Mouse (Mus musculus) bone marrow macrophage, adult 2 months (primary cell): ENCODE measurements around the gene Coq2.

Experiments
- CTCF ChIP-seq: IDR thresholded peaks from 2 replicates; pipeline ENCODE4 v1.5.1; 2012; ENCODE audit warnings: low read depth, mild to moderate bottlenecking, low read length, moderate library complexity
- POLR2A ChIP-seq: IDR thresholded peaks from 2 replicates; pipeline ENCODE4 v1.6.1; 2012; ENCODE audit warnings: mild to moderate bottlenecking, low read depth, low read length, borderline replicate concordance

GRCm38 (mm10) chr5:100621876-100622508 is 52.9 kb downstream of the Coq2 start:
- TF ChIP-seq CTCF = no peak
- no peak for TF ChIP-seq POLR2A
